Mouse (Mus musculus): Measurements from ENCODE around the gene Pou4f2.

Gene Pou4f2

GRCm38 (mm10) chr8:78419272-78419671 lies 17.2 kb downstream of the Pou4f2 start:
- DNase-seq (ENCODE audit: low read depth, low spot score), result no peak

DNA sequence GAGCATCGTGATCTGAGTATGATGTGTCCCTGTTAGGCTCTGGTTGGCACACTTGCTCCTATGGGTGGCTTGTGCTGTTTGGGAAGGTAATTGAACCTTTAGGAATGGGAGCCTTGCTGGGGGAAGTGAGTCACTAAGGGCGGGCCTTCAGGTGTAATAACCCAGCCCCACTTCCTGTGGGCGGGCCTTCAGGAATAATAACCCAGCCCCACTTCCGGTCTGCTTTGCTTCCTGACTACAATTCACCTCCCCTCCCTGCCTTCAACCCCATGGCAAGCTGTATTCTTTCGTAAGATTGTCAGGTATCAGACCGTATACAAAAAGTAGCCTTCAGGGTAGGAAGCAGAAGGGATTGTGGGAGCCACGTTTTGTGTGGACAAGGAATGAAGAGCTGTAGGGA lies 45.7 kb downstream of the Pou4f2 start:
- no peak for DNase-seq (ENCODE audit: low read depth, low spot score)
